ENCODE assay signal across 8 mouse cellular contexts in genomic region chr6:94281606-94282280, GRCm38 (mm10). TPM values are rescaled to one million over a fixed set of nuclear protein-coding genes. Genes with fewer than 3 reads are reported as not detected.
DNase-seq lines count a peak whose midpoint lies in the region; ATAC-seq and TF ChIP-seq lines count a peak whose summit lies in the region.

No protein-coding gene starts in this region.

- H3K4me3 ChIP-seq in testis, adult 2 months (ENCODE audit: control insufficient read depth, low read depth, low read length) = peak overlapping the region; percentile 95
- peak overlapping the region; percentile 84 for H3K4me3 ChIP-seq in embryonic facial prominence, embryonic 14.5 days (ENCODE audit: low read depth, low read length)
- peak overlapping the region; percentile 64 for H3K4me3 ChIP-seq in hindbrain, embryonic 12.5 days
- H3K4me3 ChIP-seq in liver, adult 2 months (ENCODE audit: insufficient read depth, low read depth, low read length) = peak overlapping the region; percentile 96

- peak overlapping the region; percentile 84 for H3K9ac ChIP-seq in embryonic facial prominence, embryonic 14.5 days (ENCODE audit: low read depth, low read length)
- peak overlapping the region; percentile 74; the same call in 1 of the 2 replicates for H3K9ac ChIP-seq in hindbrain, embryonic 12.5 days
- peak overlapping the region; percentile 14 for H3K9ac ChIP-seq in liver, adult 2 months (ENCODE audit: low read depth, low read length)

- no peak for TF ChIP-seq POLR2A in testis, adult 2 months (IDR thresholded peaks at IDR 0.05; ENCODE audit: control insufficient read depth, low read depth, low read length)
- no peak for TF ChIP-seq POLR2A in liver, adult 2 months (IDR thresholded peaks at IDR 0.05; ENCODE audit: extremely low read depth, insufficient read depth, low read length)

- ATAC-seq in embryonic facial prominence, embryonic 14.5 days (ENCODE audit: low read depth) = no peak
- ATAC-seq in hindbrain, embryonic 12.5 days (ENCODE audit: low FRiP score) = no peak

- no peak for TF ChIP-seq CTCF in testis, adult 2 months (IDR thresholded peaks at IDR 0.05; ENCODE audit: control insufficient read depth, insufficient read depth, insufficient replicate concordance, low read depth, low read length)
- no peak for TF ChIP-seq CTCF in liver, adult 2 months (IDR thresholded peaks at IDR 0.05; ENCODE audit: low read depth, low read length)

- no peaks in the 10 kb centered on the region for H3K27me3 ChIP-seq in testis, adult 2 months (ENCODE audit: control insufficient read depth, insufficient read depth, low read length)
- no peaks in the 10 kb centered on the region for H3K27me3 ChIP-seq in embryonic facial prominence, embryonic 14.5 days (replicated peaks; ENCODE audit: control insufficient read depth, insufficient read depth, low read length)
- H3K27me3 ChIP-seq in hindbrain, embryonic 12.5 days = no peaks in the 10 kb centered on the region
- no peaks in the 10 kb centered on the region for H3K27me3 ChIP-seq in liver, adult 2 months (ENCODE audit: control insufficient read depth, insufficient read depth, low read length)

- no peaks in the 10 kb centered on the region for H3K36me3 ChIP-seq in testis, adult 2 months (ENCODE audit: control insufficient read depth, insufficient read depth, low read length)
- no peaks in the 10 kb centered on the region for H3K36me3 ChIP-seq in embryonic facial prominence, embryonic 14.5 days (ENCODE audit: control insufficient read depth, insufficient read depth, low read length)
- no peaks in the 10 kb centered on the region for H3K36me3 ChIP-seq in hindbrain, embryonic 12.5 days
- no peaks in the 10 kb centered on the region for H3K36me3 ChIP-seq in liver, adult 2 months (ENCODE audit: control insufficient read depth, insufficient read depth, low read length)

- H3K79me2 ChIP-seq in liver, adult 2 months (ENCODE audit: control insufficient read depth, insufficient read depth, low read length) = peaks cover 33% of the 10 kb centered on the region

- no peaks in the 10 kb centered on the region for H3K9me3 ChIP-seq in embryonic facial prominence, embryonic 14.5 days (ENCODE audit: control insufficient read depth, low read length)
- no peaks in the 10 kb centered on the region for H3K9me3 ChIP-seq in hindbrain, embryonic 12.5 days (replicated peaks)

- intact Hi-C loops in gastrocnemius, postnatal 14 days (cut with DNase I; ENCODE audit: low total_unique reads) = loop anchor here (10.0 kb wide), 1 partner anchor 197 kb away; no protein-coding TSS in a partner anchor

- H3K27ac ChIP-seq in testis, adult 2 months (ENCODE audit: control insufficient read depth, insufficient read depth, low read depth, low read length) = no peak overlapping the region
- H3K27ac ChIP-seq in embryonic facial prominence, embryonic 14.5 days (replicated peaks; ENCODE audit: low read depth, low read length) = no peak overlapping the region
- H3K27ac ChIP-seq in hindbrain, embryonic 12.5 days = no peak overlapping the region; the same call in 1 of the 2 replicates
- no peak overlapping the region for H3K27ac ChIP-seq in liver, adult 2 months (replicated peaks; ENCODE audit: insufficient read depth, low read depth, low read length)

- 10% methylated on average over 17 of the region's 17 CpGs for WGBS in embryonic facial prominence, embryonic 14.5 days
- WGBS in hindbrain, embryonic 12.5 days = 6% methylated on average over 17 of the region's 17 CpGs
- 16% methylated on average over 17 of the region's 17 CpGs for WGBS in liver, adult 2 months

- H3K4me1 ChIP-seq in testis, adult 2 months (ENCODE audit: control insufficient read depth, insufficient read depth, low read length) = peaks cover 14% of the 10 kb centered on the region
- H3K4me1 ChIP-seq in embryonic facial prominence, embryonic 14.5 days (ENCODE audit: control insufficient read depth, insufficient read depth, low read length) = peaks cover 13% of the 10 kb centered on the region
- H3K4me1 ChIP-seq in hindbrain, embryonic 12.5 days = peaks cover 24% of the 10 kb centered on the region
- 0 out of 2 replicates have a peak, but pooled peaks cover 6% of the 10 kb centered on the region for H3K4me1 ChIP-seq in liver, adult 2 months (ENCODE audit: control insufficient read depth, insufficient read depth, low read length)

- DNase-seq in testis, postnatal 10 days (ENCODE audit: low spot score) = no peak
- DNase-seq in embryonic facial prominence, embryonic 14.5 days (ENCODE audit: low spot score) = peak; percentile 40
- DNase-seq in liver, adult 2 months (ENCODE audit: extremely low read depth, low read depth, low spot score) = no peak
- peak; percentile 32 for DNase-seq in retina, embryonic 14.5 days (ENCODE audit: low spot score)
- no peak for DNase-seq in gastrocnemius, postnatal 14 days
- no peak for DNase-seq in layer of hippocampus, postnatal 36 days

- peak overlapping the region; percentile 95 for H3K4me2 ChIP-seq in embryonic facial prominence, embryonic 14.5 days (ENCODE audit: low read depth, low read length)
- H3K4me2 ChIP-seq in hindbrain, embryonic 12.5 days (replicated peaks) = peak overlapping the region; percentile 80

RNA-seq across cellular contexts. Expression of gene Magi1, which starts 2.0 kb away (rescaled TPM):
- polyA plus RNA-seq in testis, adult 2 months (2012; rRNA removed) = 9.2 and 11.1 TPM in 2 replicates
- polyA plus RNA-seq in embryonic facial prominence, embryonic 14.5 days (2014; fragmentation: Nextera tagmentation; extraction: Ambion mirVana) = 6.8 and 8.8 TPM in 2 replicates
- polyA plus RNA-seq in hindbrain, embryonic 12.5 days (2016; fragmentation: Nextera tagmentation; extraction: Ambion mirVana) = 27.7 and 35.9 TPM in 2 replicates
- 17.4 and 17.7 TPM in 2 replicates for total RNA-seq in liver, adult 2 months (2014; rRNA removed)
- polyA plus RNA-seq in liver, adult 2 months (2012; rRNA removed) = 4.4 and 4.9 TPM in 2 replicates
- 1 to 10 TPM; 6.4 to 6.7 TPM for total RNA-seq in gastrocnemius, postnatal 14 days (2021)
- 10 to 100 TPM; 45.5 to 53.7 TPM for total RNA-seq in layer of hippocampus, postnatal 36 days (2021)

Comparison
In these comparisons a context has a peak if more than half of its experiments do, and no peak if none do; other contexts are left out.
1. DNase-seq: peak in embryonic facial prominence, embryonic 14.5 days (single experiment) and retina, embryonic 14.5 days (single experiment); none in testis, postnatal 10 days (single experiment), liver, adult 2 months (single experiment), gastrocnemius, postnatal 14 days (single experiment) and layer of hippocampus, postnatal 36 days (0 of 2).
2. H3K9ac ChIP-seq: peak in every context shown above with its lines; median percentile 84 in embryonic facial prominence, embryonic 14.5 days; 74 in hindbrain, embryonic 12.5 days; 14 in liver, adult 2 months.
3. Peak in every context shown above with its lines, with median percentiles within 50 percentile points of each other: H3K4me3 ChIP-seq.